Mouse (Mus musculus): ENCODE data around the gene Uhmk1. TPM values are rescaled to one million over a fixed set of nuclear protein-coding genes. Genes with fewer than 3 reads are reported as not detected.

Gene Uhmk1
- total RNA-seq, 4 experiments from 2014 or later = 69.8 to 84.2 (median 79.4) TPM

- DNase-seq = peak; percentile 99
Observed at GRCm38 (mm10) chr1:170174814-170175332, 40.3 kb downstream of the Uhmk1 start, which contains the start of gene Uap1. TSS of gene Uap1 (minus strand) at chr1:170174957.

- DNase-seq = no peak
Observed at GRCm38 (mm10) chr1:170173991-170174813, 41.0 kb downstream of the Uhmk1 start.

- DNase-seq = no peak
Observed at GRCm38 (mm10) chr1:170167781-170168180, 47.4 kb downstream of the Uhmk1 start.

GRCm38 (mm10) chr1:170164913-170165312, 50.3 kb downstream of the Uhmk1 start:
- no peak for DNase-seq

- no peak for DNase-seq
Observed at GRCm38 (mm10) chr1:170164053-170164614, 51.1 kb downstream of the Uhmk1 start.

- DNase-seq = no peak
Observed at GRCm38 (mm10) chr1:170163398-170163943, 51.7 kb downstream of the Uhmk1 start.

GRCm38 (mm10) chr1:170161852-170162251, 53.3 kb downstream of the Uhmk1 start:
- DNase-seq = no peak

- no peak for DNase-seq
Observed at GRCm38 (mm10) chr1:170160397-170160938, 54.7 kb downstream of the Uhmk1 start.

GRCm38 (mm10) chr1:170159707-170160106, 55.5 kb downstream of the Uhmk1 start:
- DNase-seq = no peak

GRCm38 (mm10) chr1:170155761-170156160, 59.4 kb downstream of the Uhmk1 start:
- no peak for DNase-seq

GRCm38 (mm10) chr1:170155298-170155697, 59.9 kb downstream of the Uhmk1 start:
- no peak for DNase-seq

GRCm38 (mm10) chr1:170153986-170154385, 61.2 kb downstream of the Uhmk1 start:
- no peak for DNase-seq

GRCm38 (mm10) chr1:170152552-170152951, 62.6 kb downstream of the Uhmk1 start:
- DNase-seq = no peak

- DNase-seq = no peak
Observed at GRCm38 (mm10) chr1:170150870-170151269, 64.3 kb downstream of the Uhmk1 start.

- DNase-seq = no peak
Observed at GRCm38 (mm10) chr1:170149756-170150155, 65.4 kb downstream of the Uhmk1 start.

- DNase-seq = no peak
Observed at GRCm38 (mm10) chr1:170148536-170148935, 66.7 kb downstream of the Uhmk1 start.

GRCm38 (mm10) chr1:170147651-170148448, 67.3 kb downstream of the Uhmk1 start:
- DNase-seq = peak; percentile 13

- no peak for DNase-seq
Observed at GRCm38 (mm10) chr1:170145606-170146005, 69.6 kb downstream of the Uhmk1 start.

All from adrenal gland, adult 8-10 months (tissue).